Mouse (Mus musculus) T-cell, adult 2 months (primary cell): ENCODE results near the gene Fut7.

Experiments used
- DNase-seq: peaks from one replicate; pipeline ENCODE4 v3.0.0; 2022; ENCODE audit warnings: low spot score

The Fut7 gene

GRCm38 (mm10) chr2:25460135-25460534 is 37.1 kb downstream of the Fut7 start:
- DNase-seq, result no peak

GRCm38 (mm10) chr2:25460551-25461309 is 37.7 kb downstream of the Fut7 start, which contains the start of gene Paxx:
Gene Paxx, minus strand, starts transcription at chr2:25461094.
- DNase-seq, result peak; percentile 98

DNA sequence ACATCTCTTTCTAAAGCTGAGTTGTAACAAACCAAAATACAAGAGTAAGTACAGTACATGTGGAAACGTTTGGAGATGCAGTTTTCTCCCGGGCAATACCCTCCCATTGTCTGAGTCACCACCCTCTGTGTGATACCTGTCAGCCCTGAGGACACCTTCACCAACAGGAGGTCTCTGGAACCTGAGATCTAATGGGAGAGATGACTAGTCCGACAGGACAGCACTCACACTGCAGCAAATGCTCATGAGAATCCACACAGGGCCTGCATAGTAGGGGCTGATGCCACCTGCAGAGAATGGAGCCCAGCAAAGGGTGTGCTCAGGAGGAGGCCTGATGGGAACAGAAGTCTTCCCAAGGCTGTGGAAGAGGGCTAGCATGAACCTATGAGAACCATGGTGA is 38.3 kb downstream of the Fut7 start:
- DNase-seq, result no peak

DNA sequence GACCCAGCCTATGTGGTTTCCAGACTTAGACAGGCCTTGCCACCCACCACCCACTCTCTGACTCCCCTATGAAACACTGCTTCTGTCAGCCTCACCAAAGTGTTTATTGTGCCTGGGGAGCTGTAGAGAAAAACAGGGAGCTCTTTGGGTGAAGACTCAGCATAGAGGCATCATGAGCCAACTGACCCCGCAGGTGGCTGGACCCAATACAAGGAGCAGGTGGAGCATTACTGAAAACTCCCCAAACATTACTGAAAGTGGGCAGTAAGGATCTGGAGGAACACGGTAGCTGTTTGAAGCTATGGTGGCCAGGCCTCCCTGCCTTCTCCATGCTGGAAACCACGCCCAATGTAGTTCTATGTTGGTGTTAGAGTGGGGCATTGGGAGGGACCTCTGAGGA is 40.6 kb downstream of the Fut7 start:
- no peak for DNase-seq

DNA sequence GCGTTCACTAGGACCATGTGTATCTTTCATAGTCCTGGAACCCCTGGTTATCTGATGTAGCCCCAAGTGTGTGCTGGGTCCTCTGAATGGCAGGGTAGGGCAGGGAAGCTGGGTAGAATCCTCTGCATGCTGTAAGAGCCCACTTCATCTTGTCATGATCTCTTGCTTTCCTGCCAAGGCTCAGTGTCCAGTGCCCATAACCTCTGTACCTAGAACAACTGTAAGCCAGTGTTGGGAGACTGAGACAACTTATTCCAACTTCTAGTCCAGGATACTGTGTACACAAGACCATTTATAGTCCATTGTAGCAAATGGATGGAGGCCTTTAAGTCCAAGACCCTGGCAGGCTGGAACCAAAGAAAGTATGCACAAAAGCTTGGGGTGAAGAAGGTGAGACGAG is 42.2 kb downstream of the Fut7 start:
- DNase-seq, result no peak

DNA sequence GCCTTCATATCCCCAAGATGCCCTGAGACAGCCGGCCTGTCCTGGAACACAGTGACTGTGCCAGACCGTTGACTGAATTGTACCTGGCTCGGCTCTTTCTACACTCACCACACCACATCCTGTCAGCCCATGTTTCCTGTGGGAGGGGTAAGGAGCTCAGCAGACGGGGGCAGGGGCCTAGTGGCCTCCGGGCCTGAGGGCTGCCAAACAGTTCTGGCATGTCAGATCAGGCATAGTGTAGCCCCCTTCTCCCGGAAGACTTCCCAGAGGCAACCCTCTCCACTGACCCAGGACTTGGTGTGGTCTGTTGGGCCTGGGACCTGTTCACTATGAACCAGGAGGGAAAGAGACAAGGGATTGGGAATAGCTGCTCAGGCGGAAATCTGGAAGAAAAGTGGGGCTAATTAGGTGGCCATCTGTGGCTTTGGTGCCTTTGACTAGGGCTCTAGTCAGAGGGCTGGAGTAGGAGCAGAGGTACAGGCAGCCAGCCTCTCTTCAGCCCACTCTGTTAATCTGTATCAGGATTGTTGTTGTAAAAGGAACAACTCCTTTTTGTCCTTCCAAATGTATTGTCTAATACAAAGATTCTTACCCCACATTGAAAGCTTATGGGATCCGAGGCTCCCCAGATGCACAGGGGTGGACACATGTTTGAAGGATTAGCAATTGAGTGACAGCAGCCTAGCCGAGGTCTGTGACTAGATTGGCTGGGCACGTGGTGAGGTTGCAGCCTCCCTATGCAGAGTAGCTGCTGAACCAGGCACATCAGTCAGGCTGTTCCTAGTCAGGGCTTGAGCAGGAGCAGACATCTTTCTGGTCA is 43.0 kb downstream of the Fut7 start:
- peak; percentile 80 for DNase-seq

DNA sequence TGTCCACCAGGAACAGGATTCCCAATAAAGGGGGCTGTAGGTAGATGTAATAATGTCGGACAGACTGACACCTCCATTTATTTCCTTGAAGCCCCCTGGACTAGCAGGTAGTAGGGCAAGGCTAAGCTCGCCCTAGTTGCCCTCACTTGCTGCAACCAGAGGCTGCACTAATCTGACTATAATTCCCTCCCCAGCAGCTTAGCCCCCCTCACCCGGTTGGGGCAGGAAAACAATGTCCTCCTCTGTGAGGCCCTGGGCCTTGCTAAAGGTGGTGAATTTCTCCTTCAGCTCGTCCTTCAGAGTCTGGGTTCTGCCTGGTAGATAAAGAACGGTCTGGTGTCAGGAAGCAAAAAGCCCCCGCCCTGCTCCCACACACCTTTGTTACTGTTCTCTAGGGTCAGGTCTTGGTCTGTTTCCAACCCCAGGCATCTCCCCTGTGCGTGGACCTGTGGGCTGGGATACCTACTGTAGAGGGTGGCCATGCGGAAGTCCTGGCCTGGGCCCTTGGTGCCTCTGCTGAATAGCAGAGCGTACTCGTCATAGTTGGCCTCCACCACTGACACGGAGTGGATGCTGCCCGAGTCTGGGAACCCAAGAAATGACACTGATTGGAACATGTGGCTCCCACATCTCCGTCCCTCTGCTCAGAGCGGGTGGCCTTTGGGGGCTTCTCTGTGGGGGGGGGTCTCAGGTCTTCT is 44.7 kb downstream of the Fut7 start:
- no peak for DNase-seq

- no peak for DNase-seq
Measured at GRCm38 (mm10) chr2:25468962-25469915, 46.2 kb downstream of the Fut7 start.

DNA sequence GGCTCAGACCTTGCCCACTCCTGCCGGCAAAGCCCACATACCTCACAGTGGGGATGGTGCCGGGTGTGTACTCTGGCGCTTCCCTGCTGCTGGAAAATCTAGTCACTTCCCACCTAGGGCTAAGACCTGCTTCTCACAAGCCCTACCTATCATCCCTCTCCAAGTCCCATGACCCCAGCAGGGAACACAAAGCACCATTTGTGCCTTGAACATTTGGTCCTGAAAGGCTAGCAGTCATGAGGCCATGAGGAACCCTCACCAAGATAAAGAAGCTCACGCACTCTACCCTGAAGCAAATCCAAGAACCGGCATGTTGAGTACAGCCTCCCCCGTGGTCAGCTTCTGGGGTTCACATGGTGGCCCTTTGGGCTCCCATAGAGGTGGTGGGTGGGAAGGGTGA is 46.9 kb downstream of the Fut7 start, which contains the start of gene Ptgds:
Gene Ptgds, minus strand, starts transcription at position 78 of the 400 bp plus-strand sequence.
- no peak for DNase-seq

GRCm38 (mm10) chr2:25472550-25472949 is 49.5 kb downstream of the Fut7 start:
- no peak for DNase-seq
